Mouse (Mus musculus): ENCODE results near the gene Apold1.

Apold1 gene

DNA sequence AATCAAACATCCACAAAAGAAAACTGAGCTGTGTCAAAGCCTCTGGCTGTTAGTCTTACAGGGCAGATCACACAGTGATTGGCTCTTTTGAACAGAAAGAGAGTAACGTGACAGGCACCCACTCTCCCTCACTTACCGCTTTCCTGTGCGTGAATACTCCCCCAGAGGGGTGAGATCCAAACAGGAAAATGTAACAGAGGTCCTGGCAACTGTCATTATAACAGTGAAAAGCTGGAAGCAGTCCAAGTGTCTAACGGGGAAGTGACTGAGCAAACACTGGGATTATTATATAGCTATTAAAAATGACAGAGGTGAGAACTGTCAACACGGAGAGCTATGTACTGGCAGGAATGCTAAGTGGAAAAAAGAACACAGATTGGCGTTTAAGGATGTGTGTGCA is 4.9 kb upstream of the Apold1 start:
- no peak for DNase-seq (ENCODE audit: low spot score)

DNA sequence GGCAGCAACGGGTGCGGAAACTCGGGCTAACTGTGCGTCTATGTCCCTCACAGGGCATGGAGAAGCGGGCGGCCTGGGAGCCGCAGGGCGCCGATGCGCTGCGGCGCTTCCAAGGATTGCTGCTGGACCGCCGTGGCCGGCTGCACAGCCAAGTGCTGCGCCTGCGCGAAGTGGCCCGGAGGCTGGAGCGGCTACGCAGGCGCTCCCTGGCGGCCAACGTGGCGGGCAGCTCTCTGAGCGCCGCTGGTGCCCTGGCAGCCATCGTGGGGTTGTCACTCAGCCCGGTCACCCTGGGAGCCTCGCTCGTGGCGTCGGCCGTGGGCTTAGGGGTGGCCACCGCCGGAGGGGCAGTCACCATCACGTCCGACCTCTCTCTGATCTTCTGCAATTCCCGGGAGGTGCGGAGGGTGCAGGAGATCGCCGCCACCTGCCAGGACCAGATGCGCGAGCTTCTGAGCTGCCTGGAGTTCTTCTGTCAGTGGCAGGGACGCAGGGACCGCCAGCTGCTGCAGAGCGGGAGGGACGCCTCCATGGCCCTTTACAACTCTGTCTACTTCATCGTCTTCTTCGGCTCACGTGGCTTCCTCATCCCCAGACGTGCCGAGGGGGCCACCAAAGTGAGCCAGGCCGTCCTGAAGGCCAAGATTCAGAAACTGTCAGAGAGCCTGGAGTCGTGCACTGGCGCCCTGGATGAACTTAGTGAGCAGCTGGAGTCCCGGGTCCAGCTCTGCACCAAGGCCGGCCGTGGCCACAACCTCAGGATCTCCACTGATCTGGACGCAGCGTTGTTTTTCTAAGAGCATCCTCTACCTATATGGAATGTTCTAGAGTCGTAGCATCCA is 2.2 kb downstream of the Apold1 start:
- DNase-seq (ENCODE audit: low spot score) = peak; percentile 92

DNA sequence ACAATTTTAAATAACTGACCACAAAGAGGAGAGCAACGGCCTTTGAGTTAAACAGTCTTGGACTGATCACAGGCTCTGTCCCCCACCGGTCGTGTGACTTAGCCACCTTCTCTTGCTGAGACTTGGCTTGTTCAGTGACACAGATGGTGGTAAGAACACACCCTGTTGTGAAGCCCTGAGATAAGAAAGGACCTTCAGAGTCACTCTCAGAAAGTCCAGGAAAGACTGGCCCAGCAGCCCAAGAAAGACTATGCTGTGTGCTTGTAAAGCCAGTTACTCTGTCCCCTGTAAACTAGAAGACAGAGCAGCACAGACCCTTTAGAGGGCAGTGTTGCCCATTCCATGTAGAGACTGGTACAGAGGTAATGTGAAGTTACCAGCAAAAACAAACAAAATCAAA is 3.2 kb downstream of the Apold1 start:
- no peak for DNase-seq (ENCODE audit: low spot score)

DNA sequence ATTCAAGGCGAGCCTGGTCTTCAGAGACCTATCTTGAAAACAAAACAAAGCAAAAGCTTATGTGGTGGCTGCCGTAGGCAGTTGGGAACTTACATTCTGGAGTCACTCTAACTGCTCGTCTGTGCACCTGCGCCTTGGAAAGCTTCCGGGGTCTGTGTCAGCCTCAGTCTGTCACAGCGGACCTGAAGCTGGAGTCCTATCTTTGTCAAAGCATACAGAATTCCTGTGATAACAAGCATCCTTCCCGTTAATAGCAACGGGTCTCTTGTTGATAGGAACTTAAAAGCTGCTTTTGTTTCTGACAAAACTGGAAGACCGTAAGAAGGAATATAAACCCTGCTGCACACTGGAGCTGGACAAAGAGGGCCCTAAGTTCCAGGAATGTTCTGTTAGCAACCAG is 6.9 kb downstream of the Apold1 start:
- DNase-seq (ENCODE audit: low spot score) = no peak

DNA sequence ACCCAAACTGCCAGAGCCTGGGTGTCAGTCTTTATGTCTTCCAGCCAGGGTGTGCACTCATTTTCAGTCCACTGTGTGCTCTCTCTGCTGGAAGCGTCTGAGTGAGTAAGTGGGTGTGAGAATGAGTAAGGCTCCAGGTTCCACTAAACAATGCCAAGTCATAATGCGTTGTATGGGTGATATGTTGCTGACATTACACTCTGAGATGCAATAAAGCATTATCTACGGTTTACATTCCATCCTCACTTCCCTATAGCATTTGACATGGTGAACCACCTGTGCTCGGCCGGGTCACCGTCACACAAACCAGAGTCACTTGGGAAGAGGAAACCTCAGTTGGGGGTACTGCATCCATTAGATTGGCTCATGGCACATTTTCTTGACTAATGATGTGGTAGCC is 9.2 kb downstream of the Apold1 start:
- DNase-seq (ENCODE audit: low spot score) = no peak

DNA sequence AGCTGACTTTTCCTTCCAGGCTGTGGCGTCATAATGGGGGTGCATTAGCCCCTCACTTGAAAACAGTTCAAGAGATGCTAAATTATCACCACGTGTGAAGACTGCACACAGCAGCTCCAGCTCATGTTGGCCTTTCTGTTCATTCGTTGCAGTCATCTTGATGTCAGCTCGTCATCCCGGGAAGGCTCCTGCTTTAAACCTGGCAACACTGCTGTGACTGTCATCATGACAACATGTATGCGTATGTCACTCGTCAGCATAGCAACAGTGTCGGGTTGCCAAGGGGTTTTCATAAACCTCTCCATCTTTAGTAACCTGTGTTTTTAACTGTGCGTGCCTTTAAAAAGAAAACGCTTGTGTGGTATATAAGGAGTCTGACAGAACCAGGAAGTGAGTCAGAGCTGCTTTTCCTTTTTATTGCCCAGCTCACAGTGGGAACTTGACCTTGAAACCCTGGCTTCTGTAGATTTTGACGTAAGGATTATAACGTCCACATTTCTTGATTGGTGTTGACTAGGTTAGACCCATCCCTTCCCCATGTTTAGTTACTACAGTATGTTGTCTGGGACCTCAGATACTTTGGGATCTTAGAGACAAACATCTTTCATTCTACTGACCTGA is 12.6 kb downstream of the Apold1 start:
- DNase-seq (ENCODE audit: low spot score) = no peak

DNA sequence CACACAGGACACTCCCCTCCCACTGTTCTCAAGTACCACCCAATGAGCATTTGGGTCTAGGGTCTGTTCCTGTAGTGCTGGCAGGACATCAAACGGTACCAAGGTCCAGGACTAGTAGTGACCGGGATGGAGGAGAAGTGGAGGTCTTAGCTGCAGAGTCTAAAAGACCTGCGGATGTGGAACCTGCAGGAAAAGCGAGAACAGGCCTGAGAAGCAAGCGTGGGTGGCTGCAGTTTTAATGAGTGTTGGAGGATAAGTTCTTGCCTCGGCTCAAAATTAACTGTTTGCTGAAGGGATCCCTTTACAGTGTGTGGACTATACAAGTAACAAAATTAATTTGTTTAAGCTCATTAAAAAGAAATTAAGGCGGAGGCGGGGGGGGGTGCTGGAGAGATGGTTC is 13.5 kb downstream of the Apold1 start:
- no peak for DNase-seq (ENCODE audit: low spot score)

DNA sequence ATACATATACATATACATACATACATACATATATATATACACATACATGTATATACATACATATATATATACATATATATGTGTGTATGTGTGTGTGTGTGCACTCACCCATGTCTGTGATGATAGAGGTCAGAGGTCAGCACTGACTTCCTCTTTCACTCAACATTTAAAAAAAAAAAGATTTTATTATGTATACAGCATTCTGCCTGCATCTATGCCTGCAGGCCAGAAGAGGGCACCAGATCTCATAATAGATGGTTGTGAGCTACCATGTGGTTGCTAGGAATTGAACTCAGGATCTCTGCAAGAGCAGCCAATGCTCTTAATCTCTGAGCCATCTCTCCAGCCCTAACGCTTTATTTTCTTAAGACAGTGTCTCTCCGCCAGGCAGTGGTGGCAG is 15.4 kb downstream of the Apold1 start:
- no peak for DNase-seq (ENCODE audit: low spot score)

DNA sequence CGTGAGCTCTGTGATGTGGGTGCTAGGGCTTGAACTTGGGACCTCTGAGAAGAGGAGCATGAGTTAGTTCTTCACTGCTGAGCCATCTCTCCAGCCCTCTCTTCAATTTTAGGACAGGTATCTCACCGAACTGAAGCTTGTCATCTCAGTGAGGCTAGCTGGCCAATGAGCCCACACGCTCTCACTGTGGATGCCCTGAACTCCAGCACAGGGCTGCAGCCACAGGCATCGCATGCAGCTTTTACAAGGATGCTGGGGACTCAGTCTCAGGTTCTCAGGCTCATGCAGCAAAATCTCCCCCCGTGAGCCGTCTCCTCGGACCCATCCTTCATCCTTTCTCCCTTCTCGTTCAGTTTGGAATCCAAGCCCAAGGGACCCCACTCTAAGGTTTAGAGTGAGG is 16.6 kb downstream of the Apold1 start:
- DNase-seq (ENCODE audit: low spot score) = no peak

DNA sequence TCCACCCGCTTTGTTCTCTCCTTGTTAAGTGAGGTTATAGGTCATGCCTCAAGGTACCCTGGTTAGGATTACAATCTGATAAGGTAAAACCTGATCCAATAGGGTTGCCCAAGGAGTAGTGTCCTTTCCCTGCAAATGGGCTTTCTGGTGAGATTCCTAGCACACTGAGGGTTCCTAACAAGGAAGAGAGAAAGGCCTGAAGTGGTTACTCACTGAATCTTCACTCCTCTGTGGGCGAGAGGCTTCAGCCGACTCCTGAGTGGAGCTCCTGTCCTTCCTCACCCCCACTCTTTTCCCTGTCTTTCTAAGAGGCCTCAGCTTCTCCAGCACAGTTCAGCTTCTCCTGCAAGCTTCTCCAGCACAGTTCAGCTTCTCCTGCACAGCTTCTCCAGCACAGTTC is 17.3 kb downstream of the Apold1 start:
- no peak for DNase-seq (ENCODE audit: low spot score)

DNA sequence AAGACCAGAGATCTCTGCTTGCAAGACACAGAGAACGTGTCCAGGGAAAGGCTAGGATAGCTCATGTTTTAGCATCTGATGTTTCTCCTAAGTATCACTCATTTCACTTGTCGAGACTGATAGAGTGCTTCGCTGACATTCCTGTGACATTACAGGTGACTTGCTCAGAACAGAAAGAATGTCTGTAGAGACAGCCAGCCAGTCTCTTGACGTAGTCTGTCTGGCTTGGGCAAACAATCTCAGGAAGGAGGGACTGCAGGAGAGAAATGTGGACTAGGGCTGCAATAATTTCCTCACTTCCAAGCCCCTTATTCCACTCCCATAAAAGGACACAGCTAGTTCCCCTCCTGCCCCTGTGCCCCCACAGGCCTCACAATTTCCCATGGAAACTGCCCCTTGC is 18.8 kb downstream of the Apold1 start:
- DNase-seq (ENCODE audit: low spot score) = no peak

DNA sequence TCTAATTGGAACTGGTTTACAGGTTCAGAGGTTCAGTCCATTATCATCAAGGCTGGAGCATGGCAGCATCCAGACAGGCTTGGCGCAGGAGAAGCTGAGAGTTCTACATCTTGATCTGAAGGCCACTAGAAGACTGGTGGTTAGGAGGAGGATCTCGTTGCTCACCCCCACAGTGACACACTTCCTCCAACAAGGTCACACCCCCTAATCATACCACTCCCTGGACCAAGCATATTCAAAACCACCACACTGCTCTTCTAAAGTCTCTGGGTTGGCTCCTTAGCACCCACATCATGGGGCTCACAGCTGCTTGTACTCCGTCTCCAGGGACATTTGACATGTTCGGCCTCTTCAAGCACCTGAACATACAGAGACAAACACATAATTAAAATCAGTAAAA is 20.5 kb downstream of the Apold1 start:
- no peak for DNase-seq (ENCODE audit: low spot score)

DNA sequence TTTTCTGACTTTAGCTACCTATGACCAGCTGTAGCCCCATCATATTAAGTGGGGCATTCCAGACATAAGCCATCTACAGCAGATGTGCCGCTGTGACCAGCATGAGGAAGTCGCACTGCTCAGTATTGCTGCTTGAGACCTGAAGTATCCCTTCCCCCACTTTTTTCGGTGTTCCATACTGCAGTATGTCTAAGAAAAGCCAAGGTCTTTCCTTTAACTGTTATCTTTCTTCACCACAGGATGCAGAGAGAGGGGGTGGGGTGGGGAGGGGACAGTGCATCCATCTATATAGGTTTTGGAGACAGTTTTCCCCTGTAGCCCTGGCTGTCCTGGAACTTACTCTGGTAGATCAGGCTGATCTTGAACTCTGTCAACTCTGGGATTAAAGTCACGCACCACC is 24.9 kb downstream of the Apold1 start:
- no peak for DNase-seq (ENCODE audit: low spot score)

DNA sequence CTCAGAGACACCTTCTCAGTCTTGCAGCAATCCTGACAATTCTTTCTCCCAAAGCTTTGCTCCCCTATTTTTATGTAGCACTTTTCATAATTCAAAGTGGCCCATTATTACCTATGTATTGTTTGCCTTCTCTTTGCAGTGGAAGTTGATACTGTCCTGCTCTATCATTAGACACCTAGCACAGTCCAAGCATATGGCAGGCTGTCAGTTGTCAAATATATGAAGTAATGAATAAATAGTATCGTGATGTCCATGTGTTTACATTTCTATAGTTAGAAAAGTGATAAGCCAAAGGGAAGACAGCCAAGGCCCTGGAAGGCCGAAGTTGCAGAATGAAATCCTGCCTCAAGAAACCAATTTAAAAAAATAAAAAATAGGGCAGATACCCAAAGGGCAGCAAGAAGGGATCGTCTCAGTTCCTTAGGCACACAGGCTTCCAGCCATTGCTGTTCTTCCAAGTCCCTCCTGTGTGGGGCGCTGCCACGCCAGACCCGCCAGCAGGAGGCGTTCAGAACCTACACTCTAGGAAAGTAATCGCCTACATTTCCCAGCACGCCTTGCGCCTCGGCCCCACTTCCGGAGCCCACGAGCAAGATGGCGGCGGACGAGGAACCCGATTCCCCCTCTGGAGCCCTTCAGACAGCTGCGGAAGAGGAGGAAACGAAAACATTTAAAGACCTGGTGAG is 29.7 kb downstream of the Apold1 start, which contains the start of gene Ddx47:
Gene Ddx47, plus strand, starts transcription at position 565 of the 686 bp plus-strand sequence.
- peak; percentile 90 for DNase-seq (ENCODE audit: low spot score)

DNA sequence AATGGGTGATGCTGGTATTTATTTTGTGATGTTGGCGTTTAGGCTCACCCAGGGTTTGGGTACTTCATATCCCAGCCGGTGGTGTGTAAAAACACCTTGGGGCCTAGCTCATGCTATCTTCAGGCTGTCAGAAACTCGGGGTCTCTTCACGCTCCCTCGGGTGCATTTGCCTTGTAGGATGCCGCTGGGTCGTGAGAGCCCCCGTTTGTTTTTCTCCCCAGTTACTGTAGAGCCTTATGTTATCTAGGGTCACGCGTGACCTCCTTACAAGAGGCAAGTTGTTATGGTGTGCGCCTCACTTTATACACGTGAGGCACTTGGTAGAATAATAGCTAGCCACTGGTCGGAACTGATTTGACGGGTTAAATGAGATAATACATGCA is 30.2 kb downstream of the Apold1 start:
- DNase-seq (ENCODE audit: low spot score) = no peak

DNA sequence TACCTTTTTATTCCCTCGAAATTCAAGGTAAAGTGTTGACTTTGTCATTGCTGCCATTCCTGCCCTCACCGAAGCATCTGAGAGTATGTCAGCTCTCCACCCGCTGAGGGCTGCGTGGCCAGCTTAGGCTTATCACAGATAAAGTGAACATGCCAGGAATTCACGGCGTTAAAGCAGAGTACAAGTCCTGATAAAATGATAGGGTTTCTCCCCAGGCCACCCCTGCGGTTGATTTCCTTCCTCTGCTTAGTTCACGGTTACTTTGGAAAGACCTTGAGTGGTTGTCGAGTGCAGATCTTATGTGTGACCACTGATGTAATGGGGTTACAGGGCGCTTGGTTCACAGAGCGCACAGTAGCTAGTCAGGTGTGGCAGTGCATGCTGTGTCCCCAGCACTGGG is 35.7 kb downstream of the Apold1 start:
- DNase-seq (ENCODE audit: low spot score) = no peak

DNA sequence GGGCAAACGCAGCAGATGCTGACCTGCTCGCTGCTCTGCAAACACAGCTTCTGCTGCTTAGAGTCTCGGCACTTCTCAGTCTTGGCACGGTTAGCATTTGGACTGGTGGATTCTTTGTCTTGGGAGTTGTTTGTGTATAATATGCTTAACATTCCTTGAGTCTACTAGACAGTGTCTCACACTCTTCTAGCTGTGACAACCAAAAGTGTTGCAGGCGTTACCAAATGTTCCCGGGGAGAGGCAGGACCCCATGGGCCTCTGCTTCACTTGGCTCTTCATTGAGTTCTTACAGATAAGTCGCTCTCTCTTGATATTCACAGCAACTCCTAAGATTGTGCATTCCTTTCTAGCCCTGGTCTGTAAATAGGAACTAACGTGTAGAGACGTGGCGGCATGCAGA is 38.0 kb downstream of the Apold1 start:
- DNase-seq (ENCODE audit: low spot score) = no peak

DNA sequence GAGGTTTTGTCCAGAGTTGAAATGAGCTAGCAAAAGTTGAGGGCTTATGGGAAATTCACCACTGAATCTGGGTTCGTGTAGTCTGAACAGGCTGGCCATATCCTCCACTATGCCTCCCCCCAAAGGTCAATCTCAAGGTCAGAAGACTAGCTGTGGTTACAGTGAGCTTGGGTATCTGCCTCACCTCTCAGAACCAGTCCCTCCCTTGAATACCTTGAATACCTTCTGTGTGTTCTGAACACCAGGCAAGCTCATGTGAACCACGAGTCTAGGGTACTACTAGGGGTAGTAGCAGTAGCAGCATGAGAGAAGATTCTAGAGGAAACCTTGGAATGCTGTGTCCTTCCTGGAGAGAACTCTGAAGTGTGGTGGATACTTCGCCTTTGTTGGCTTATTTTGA is 40.1 kb downstream of the Apold1 start:
- DNase-seq (ENCODE audit: low spot score) = no peak

DNA sequence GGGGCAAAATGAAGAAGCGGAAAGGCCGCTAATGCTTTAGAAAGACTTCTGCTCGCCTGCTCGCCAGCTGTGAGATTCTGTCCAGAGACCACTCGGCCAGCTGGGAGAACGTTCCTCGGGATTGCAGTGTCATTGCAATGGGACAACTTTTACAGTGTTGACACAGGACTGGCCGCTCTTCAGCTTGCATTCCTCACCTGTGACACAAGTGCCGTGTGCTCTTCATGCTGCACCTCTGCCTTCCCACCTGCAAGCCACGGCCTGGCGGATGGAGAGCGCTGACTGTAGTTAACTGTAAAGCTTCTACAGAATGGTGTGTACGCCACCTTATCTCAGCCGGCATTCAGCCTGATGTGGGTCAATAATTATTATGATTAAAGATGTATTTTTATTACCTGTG is 41.9 kb downstream of the Apold1 start:
- DNase-seq (ENCODE audit: low spot score) = no peak

DNA sequence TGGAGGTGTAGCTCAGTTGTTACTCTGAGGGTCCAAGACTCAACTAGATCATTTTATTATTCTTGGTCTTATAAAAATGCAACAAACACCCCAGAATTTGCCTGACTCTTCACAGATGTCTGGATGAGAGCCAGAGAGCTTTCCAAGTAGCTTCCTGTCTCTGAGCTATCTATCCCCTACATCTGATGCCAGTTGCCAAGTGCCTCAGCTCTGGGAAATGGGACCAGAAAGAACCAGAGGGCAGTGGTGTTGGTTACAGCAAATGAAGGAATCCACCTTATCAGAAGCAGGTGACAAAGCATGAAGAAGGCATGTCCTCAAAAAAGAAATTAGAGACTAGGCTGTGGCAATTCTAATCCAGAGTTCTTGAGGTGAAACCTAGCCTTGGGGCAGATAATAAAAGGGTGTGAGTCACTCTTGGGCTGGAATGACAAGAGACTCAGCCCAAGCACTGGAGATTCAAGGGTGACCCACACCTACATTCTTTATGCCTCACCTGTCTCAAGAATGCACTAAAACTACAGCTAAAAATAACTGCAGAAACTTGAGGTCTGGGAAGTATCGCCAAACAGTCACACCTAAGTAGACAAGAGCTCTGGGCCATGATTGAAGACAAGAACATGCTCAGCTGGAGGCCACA is 43.4 kb downstream of the Apold1 start:
- no peak for DNase-seq (ENCODE audit: low spot score)

DNA sequence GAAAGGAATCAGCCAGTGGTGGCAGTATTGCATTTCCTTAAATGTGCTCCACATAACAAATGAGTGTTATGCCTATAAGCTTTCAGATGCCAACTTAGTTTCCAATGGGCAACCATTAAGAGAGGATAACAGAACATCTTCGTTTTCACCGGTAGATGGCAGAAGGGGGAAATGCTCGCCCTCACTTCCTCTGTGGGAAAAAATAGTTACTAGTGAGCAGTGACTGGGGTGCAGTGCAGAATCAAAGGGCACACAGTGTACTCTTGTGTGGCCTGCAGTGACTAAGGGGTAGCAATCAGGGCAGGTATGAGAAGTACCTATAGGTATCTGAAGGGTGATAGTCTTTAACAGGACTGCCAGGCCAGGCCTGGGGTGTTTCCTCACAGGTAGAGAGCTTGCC is 44.7 kb downstream of the Apold1 start:
- no peak for DNase-seq (ENCODE audit: low spot score)

DNA sequence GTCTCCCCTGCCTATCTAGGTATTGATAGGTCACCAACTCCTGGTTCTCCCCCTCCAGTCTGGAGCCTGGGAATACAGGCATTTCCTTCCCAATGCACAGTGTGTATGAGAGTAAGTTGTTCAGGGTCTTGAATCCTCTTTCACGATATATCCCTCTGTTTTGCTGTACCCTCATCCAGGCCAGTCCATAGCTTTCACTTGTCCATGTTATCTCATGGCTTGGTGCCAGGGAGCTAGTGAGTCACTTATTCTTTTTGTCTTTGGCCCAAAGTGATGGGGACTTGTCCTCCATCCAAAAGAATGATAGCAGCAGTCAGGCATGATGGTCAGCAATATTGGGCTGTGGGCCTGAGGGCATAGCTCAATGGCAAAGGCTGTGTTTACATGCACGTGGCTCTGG is 45.2 kb downstream of the Apold1 start:
- no peak for DNase-seq (ENCODE audit: low spot score)

DNA sequence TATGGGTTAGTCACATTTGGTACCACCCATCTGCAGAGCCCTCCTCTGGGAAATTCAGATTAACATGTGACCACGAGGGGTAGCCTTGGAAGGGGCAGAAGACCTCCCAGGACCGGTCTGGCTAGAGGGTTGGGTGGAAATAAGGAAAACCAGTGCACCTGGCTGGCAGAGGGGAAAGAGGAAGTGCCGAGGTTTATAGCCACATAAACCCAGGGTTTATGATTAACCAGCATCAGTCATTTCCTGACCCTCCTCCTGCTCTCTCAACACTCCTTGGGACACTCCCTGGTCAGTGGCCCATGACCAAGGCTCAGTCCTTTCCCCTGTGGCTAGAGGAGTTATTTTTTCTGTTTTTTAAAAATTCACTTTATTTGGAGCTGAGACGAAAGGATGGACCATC is 47.7 kb downstream of the Apold1 start:
- no peak for DNase-seq (ENCODE audit: low spot score)

Measured in ovary, postnatal 36 days (tissue).